Mouse (Mus musculus): ENCODE measurements at regions not wholly inside any gene's neighbourhood (a gene's known extent, or its start where the extent isn't known, plus 50 kb on each side); places are given as distances from the start of the nearest gene placed in this dataset.
"Not testable (repeated sequence)": the region's sequence is repeated elsewhere in the genome, so short reads cannot be mapped to it uniquely, and the experiment has no call there.

DNA sequence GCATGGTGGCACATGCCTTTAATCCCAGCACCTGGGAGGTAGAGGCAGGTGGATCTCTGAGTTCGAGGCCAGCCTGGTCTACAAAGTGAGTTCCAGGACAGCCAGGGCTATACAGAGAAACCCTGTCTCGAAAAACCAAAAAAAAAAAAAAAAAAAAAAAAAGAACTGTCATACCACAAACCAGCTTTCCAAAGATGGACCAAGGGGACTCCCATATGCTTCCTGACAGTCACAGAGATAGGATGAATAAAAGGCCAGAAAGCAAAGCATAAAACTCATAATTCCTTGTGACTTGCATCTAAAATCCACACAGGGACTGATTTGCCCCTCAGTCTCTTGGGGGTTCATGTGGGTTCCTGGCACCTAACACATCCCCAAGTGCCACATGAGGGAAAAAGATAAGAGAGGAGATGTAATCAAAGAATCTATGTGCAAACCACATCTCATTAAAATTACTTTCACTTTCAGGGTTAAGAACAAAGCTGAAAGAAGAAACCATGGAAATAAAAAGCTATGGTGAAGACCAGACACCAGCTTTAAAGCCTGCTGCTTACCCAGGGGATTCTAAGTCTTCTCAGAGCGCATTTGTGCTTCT, 241.4 kb downstream of the Pten start:
- TF ChIP-seq CTCF (IDR thresholded peaks at IDR 0.05), result no peak
- no peak for DNase-seq (ENCODE audit: low read depth, low spot score)
- in situ Hi-C loops (cut with MboI; ENCODE audit: low pct_unique_long_range_greater_than_20kb), result no loop called here
- CTCF ChIA-PET, result no interaction called here
- H3K27me3 ChIP-seq, result no peaks in the 10 kb centered on the region
- POLR2A ChIA-PET, result interaction anchor here (0.7 to 1.1 kb wide), 2 partner anchors 23 to 225 kb away, joined by 3 read pairs; no protein-coding TSS in a partner anchor
- ATAC-seq, result no peak

DNA sequence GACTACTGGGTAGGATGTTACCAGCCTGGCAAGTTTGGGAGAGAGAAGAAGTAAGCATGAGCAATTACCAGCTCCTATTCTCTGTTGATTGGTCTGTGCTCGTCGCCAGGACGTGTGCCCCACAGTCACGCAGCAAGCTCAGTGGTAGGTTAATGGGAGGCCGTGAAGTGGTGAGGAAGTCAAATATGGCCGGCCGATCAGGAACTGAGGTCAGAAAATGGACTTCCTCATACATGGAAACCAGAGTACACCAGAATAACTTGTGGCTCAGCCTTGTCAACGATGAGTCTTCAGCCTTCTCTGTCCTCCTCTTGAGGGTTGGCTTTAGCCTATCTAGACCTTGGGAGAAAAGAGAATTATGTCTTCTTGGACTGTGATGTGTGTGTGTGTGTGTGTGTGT, 250.3 kb downstream of the Pten start:
- no peaks in the 10 kb centered on the region for H3K27me3 ChIP-seq
- in situ Hi-C loops (cut with MboI; ENCODE audit: low pct_unique_long_range_greater_than_20kb), result no loop called here
- ChIA-PET CTCF (no interaction called here), POLR2A (no interaction called here)
- TF ChIP-seq CTCF (IDR thresholded peaks at IDR 0.05), result no peak
- no peak for ATAC-seq
- DNase-seq (ENCODE audit: low read depth, low spot score), result no peak

DNA sequence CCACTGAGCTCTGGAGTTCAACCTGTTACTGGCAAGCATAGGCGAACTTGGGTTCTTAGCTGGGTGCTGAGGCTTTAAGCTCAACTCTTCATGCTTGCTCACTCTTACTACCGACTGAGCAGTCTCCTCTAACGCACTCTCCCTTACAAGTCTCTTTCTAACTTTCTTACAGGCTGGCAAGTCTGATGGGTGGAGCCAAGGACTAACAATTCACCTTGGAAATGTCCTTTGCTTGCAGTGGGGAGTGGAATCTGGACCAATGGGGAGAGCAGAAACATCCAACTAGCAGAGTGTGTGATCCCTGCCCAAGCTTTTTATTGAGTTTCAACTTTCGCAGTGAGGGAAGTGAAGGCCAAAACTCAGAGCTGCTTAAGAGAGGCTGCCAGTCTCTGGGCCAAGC, 250.8 kb downstream of the Pten start:
- in situ Hi-C loops (cut with MboI; ENCODE audit: low pct_unique_long_range_greater_than_20kb), result no loop called here
- CTCF ChIA-PET, result no interaction called here
- no peak for DNase-seq (ENCODE audit: low read depth, low spot score)
- no peak for ATAC-seq
- TF ChIP-seq CTCF (IDR thresholded peaks at IDR 0.05), result no peak
- no peaks in the 10 kb centered on the region for H3K27me3 ChIP-seq
- POLR2A ChIA-PET, result no interaction called here

DNA sequence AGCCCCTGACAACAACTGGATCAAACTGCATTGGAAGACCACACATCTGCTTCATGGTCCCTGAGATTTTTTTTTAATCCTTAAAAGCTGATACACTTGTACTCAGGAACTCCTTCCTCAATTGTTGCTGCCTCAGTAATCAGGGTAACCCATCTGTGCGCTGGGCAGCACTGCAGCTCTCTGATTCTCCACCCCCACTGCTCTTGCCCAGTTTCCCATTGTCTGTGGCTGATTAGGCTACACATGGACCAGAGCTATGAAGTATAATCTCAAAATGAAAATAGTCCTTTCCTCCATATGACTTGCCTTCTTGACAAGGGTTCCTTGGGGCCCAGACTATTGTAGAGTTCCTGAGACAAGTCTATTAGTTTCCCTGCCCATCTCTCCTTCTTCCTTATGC, 251.5 kb downstream of the Pten start:
- TF ChIP-seq CTCF (IDR thresholded peaks at IDR 0.05), result no peak
- no peaks in the 10 kb centered on the region for H3K27me3 ChIP-seq
- DNase-seq (ENCODE audit: low read depth, low spot score) (no peak), ATAC-seq (no peak)
- in situ Hi-C loops (cut with MboI; ENCODE audit: low pct_unique_long_range_greater_than_20kb), result no loop called here
- ChIA-PET CTCF (no interaction called here), POLR2A (no interaction called here)

DNA sequence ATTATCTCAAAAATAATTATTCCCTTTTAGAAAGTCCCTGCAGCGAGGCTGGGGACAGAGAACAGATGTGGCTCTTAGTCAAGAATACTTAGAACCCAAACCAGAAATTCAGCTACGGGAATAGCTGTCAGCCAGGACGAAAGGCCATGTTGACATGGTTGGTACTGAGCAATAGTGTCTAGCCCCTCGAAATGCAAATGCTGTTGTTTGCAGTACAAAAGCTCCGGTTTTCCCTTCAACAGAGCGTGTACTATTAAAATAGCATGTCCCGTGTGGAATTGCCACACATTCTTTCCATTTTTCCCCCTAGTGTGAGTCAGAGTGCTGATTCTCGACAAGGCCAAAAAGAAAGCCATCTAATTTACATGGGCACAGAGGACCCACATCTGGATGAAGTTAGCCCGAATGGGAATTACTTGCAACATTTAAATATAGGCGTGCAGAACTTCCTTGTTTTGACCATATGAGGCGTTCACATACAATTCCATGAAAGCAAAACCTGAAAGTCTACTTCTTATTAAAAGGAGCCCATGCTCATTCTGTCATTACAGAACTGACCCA, 253.7 kb downstream of the Pten start:
- ChIA-PET POLR2A (interaction anchor here (0.6 kb wide), 1 partner anchor 14 kb away, joined by 5 read pairs; no protein-coding TSS in a partner anchor), CTCF (interaction anchor here (1.6 kb wide), 1 partner anchor 29 kb away, joined by 3 read pairs; no protein-coding TSS in a partner anchor)
- no peaks in the 10 kb centered on the region for H3K27me3 ChIP-seq
- no peak for DNase-seq (ENCODE audit: low read depth, low spot score)
- in situ Hi-C loops (cut with MboI; ENCODE audit: low pct_unique_long_range_greater_than_20kb), result no loop called here
- ATAC-seq, result no peak
- no peak for TF ChIP-seq CTCF (IDR thresholded peaks at IDR 0.05)

DNA sequence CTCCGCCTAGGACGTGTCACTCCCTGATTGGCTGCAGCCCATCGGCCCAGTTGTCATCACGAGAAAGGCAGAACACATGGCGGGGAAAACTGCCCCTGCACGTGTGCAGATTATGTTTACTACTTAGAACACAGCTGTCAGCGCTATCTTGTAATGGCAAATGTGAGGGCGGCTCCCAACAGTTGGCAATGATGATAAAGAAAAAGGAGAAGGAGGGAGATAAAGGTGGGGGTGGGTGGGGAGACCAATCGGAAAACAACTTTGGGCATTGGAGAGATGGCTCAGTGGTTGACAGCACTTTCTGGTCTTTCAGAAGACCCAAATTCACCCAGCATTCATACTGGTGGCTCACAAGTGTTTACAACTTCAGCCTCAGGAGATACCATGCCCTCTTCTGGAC, 257.6 kb downstream of the Pten start:
- ATAC-seq; CTCF ChIA-PET; DNase-seq (ENCODE audit: low read depth, low spot score); in situ Hi-C loops (cut with MboI; ENCODE audit: low pct_unique_long_range_greater_than_20kb); H3K27me3 ChIP-seq: not testable (repeated sequence)
- POLR2A ChIA-PET, result interaction anchor here (0.6 kb wide), 1 partner anchor 117 kb away, joined by 5 read pairs; no protein-coding TSS in a partner anchor

DNA sequence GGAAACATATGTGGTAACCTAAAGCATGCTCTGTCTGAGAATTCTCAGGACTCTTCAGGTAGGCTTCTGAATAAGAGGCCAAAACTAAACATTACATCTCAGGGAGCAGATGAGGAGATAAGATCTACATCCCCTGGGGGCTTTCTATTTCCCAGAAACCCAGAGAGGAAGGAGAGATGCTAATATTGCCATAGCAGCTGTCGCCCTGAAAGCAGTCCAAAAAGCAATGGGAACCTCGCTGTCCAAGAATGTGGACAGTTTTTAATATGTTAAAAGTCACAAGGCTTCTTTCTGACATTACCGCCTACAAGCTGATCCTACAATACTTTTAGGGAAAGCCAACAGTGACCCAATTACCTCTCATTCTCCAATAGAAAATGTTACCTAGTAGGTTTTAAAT, 263.9 kb downstream of the Pten start:
- no peak for DNase-seq (ENCODE audit: low read depth, low spot score)

DNA sequence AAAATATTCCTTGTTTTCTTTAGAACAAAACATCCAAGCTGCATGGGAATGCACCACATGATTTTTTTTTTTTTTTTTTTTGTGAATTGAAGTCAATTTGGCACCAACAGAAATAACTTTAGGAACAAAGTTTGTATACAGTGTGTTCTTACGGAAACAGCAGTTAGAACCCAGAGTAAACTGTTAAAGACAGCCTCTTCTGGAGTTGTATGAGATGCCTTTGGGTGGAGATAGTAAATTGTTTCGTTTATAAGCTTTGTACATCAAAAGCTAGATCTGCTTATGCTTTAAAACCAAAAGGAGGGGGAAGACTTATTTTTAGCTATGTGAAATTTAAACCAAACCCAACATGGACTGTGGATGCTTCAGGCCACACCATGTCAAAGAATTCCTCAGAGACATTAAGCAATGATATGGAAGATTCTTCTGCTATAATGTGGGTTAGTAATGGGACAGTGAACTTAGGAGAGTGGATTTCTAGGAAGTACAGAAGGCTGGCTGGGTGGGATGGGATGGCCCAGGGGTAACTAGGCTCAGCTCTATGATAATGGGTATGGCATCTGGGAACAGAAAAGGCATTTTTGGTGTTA, 265.6 kb downstream of the Pten start:
- H3K27me3 ChIP-seq, result no peaks in the 10 kb centered on the region
- POLR2A ChIA-PET, result interaction anchor here (0.8 kb wide), 1 partner anchor 12 kb away, joined by 3 read pairs; no protein-coding TSS in a partner anchor
- in situ Hi-C loops (cut with MboI; ENCODE audit: low pct_unique_long_range_greater_than_20kb), result no loop called here
- TF ChIP-seq CTCF (IDR thresholded peaks at IDR 0.05), result no peak
- ATAC-seq (no peak), DNase-seq (ENCODE audit: low read depth, low spot score) (no peak)
- CTCF ChIA-PET, result interaction anchor here (1.2 kb wide), 1 partner anchor 13 kb away, joined by 3 read pairs; no protein-coding TSS in a partner anchor

More for the DNA sequence above, 263.9 kb downstream of the Pten start:
- no peak for ATAC-seq
- in situ Hi-C loops (cut with MboI; ENCODE audit: low pct_unique_long_range_greater_than_20kb), result no loop called here
- CTCF ChIA-PET, result interaction anchor here (0.8 kb wide), 1 partner anchor 17 kb away, joined by 3 read pairs; no protein-coding TSS in a partner anchor
- no peak for TF ChIP-seq CTCF (IDR thresholded peaks at IDR 0.05)
- POLR2A ChIA-PET, result no interaction called here
- peaks cover 5% of the 10 kb centered on the region for H3K27me3 ChIP-seq

DNA sequence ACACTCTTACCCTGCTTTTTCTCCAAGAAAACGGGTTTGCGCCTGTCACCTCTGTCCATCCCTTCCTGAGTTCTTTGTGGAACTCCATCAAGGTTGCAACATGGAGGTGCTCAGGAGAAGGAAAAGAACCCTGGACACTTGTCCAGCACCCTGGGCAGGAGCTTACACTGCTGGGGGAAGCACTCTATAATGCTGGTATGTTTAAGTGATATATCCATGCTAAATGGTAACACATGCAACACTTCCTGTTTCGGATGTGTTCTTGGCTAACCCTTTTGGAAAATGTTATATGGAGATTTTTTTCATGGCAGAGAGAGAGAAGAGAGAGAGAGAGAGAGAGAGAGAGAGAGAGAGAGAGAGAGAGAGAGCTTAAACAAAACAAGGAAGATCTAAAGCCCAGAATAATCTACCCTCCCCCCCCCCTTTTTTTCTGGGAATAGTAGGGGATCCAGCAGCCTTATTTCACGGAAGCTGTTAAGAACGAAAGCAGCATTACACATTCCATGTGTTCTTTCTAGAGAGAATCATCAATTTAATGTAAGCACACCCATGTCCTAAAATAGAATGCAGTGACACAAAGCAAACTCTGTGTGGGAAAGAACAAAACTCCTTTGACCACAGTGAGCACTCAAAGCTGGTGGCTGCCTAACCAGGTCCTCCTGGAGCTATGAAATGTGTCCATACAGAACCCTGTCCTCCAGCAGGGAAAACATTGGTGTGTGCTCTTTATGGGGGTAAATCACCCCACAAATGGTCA, 272.6 kb downstream of the Pten start:
- no peak for TF ChIP-seq CTCF (IDR thresholded peaks at IDR 0.05)
- ATAC-seq, result no peak
- DNase-seq (ENCODE audit: low read depth, low spot score), result no peak
- CTCF ChIA-PET, result no interaction called here
- in situ Hi-C loops (cut with MboI; ENCODE audit: low pct_unique_long_range_greater_than_20kb), result no loop called here
- POLR2A ChIA-PET, result no interaction called here
- H3K27me3 ChIP-seq, result no peaks in the 10 kb centered on the region

DNA sequence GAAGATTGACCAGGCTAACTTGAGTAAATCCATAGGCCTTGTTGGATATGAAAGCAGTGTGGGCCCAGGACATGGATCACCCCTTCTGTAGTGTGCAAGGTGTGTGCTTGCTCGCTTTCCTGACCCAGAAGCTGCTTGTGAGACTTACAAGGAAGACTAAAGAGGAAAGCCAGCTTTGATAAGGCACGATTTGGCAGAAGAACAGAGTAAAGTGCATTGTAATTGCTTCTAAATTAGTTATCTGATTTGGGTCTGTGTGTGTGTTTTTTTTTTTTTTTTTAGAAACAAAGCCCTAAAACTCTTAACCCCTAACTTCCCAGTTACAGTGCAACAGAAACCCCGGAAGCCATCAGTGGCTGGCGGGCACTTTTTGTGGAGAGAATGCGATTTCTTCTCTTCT, 283.2 kb downstream of the Pten start:
- TF ChIP-seq CTCF (IDR thresholded peaks at IDR 0.05), result no peak
- in situ Hi-C loops (cut with MboI; ENCODE audit: low pct_unique_long_range_greater_than_20kb), result no loop called here
- CTCF ChIA-PET, result interaction anchor here (0.7 kb wide), 1 partner anchor 13 kb away, joined by 3 read pairs; no protein-coding TSS in a partner anchor
- POLR2A ChIA-PET, result interaction anchor here (0.7 kb wide), 1 partner anchor 329 kb away, joined by 3 read pairs; no protein-coding TSS in a partner anchor
- no peaks in the 10 kb centered on the region for H3K27me3 ChIP-seq
- no peak for DNase-seq (ENCODE audit: low read depth, low spot score)
- ATAC-seq, result no peak

DNA sequence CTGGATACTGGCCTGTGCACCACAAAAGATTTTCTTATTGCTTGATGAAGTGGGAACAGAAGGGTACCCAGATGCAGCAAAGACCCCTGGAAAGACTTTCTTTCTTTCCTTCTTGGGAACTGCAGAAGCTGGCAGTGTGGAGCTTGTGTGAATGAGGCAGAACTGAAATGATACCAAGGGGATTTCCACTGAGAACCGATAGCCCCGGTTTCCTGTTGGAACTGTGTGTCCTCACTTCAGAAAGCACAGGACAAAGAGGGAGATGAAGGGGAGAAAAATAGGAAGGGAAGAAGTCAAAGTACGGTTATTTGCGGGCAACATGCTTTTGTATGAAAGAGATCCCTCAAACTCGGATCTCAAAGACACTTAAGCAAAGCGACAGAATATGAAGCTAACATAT, 283.7 kb downstream of the Pten start:
- ATAC-seq, result no peak
- in situ Hi-C loops (cut with MboI; ENCODE audit: low pct_unique_long_range_greater_than_20kb), result no loop called here

More for the DNA sequence above, 283.7 kb downstream of the Pten start:
- ChIA-PET POLR2A (no interaction called here), CTCF (interaction anchor here (0.7 kb wide), 1 partner anchor 13 kb away, joined by 3 read pairs; no protein-coding TSS in a partner anchor)
- no peak for TF ChIP-seq CTCF (IDR thresholded peaks at IDR 0.05)
- no peak for DNase-seq (ENCODE audit: low read depth, low spot score)
- H3K27me3 ChIP-seq, result no peaks in the 10 kb centered on the region
